Mouse (Mus musculus) cerebellum, adult 11 months (tissue): ENCODE measurements around the gene Pbx1.

Experiments used
- DNase-seq: peaks from one replicate; pipeline ENCODE4 v3.0.0; 2022

Gene Pbx1

GRCm38 (mm10) chr1:168260391-168260790 lies 171.7 kb downstream of the Pbx1 start:
- DNase-seq, result no peak

GRCm38 (mm10) chr1:168258856-168259255 lies 173.2 kb downstream of the Pbx1 start:
- DNase-seq, result no peak

GRCm38 (mm10) chr1:168255347-168255908 lies 176.6 kb downstream of the Pbx1 start:
- DNase-seq, result no peak

- DNase-seq, result no peak
These were observed 184.9 kb downstream of the Pbx1 start for GRCm38 (mm10) chr1:168246968-168247724.

GRCm38 (mm10) chr1:168245539-168245938 lies 186.5 kb downstream of the Pbx1 start:
- DNase-seq, result no peak

- DNase-seq, result no peak
These were observed 188.3 kb downstream of the Pbx1 start for GRCm38 (mm10) chr1:168243759-168244158.

GRCm38 (mm10) chr1:168243068-168243467 lies 189.0 kb downstream of the Pbx1 start:
- no peak for DNase-seq

GRCm38 (mm10) chr1:168241316-168241715 lies 190.8 kb downstream of the Pbx1 start:
- no peak for DNase-seq

GRCm38 (mm10) chr1:168240846-168241245 lies 191.2 kb downstream of the Pbx1 start:
- DNase-seq, result no peak

- no peak for DNase-seq
These were observed 191.7 kb downstream of the Pbx1 start for GRCm38 (mm10) chr1:168240386-168240785.

- no peak for DNase-seq
These were observed 196.0 kb downstream of the Pbx1 start for GRCm38 (mm10) chr1:168236101-168236500.

GRCm38 (mm10) chr1:168234355-168234754 lies 197.7 kb downstream of the Pbx1 start:
- DNase-seq, result no peak

GRCm38 (mm10) chr1:168233182-168233581 lies 198.9 kb downstream of the Pbx1 start:
- no peak for DNase-seq

- DNase-seq, result no peak
These were observed 200.3 kb downstream of the Pbx1 start for GRCm38 (mm10) chr1:168231548-168232429.

- DNase-seq, result no peak
These were observed 201.2 kb downstream of the Pbx1 start for GRCm38 (mm10) chr1:168230858-168231257.

- DNase-seq, result no peak
These were observed 201.9 kb downstream of the Pbx1 start for GRCm38 (mm10) chr1:168230134-168230533.

- no peak for DNase-seq
These were observed 203.1 kb downstream of the Pbx1 start for GRCm38 (mm10) chr1:168228756-168229526.

- DNase-seq, result no peak
These were observed 205.9 kb downstream of the Pbx1 start for GRCm38 (mm10) chr1:168226150-168226549.

- DNase-seq, result no peak
These were observed 206.4 kb downstream of the Pbx1 start for GRCm38 (mm10) chr1:168225595-168226127.

- no peak for DNase-seq
These were observed 207.9 kb downstream of the Pbx1 start for GRCm38 (mm10) chr1:168224218-168224617.

GRCm38 (mm10) chr1:168222794-168223193 lies 209.3 kb downstream of the Pbx1 start:
- peak; percentile 22 for DNase-seq

- DNase-seq, result peak; percentile 28
These were observed 211.0 kb downstream of the Pbx1 start for GRCm38 (mm10) chr1:168221071-168221521.
